Comparison of ENCODE assay signal across 18 mouse cellular contexts in genomic region chr9:70021610-70022009, GRCm38 (mm10). TPM values are rescaled to one million over a fixed set of nuclear protein-coding genes. Genes with fewer than 3 reads are reported as not detected.
"Had no signal": no experiment of that assay in that cellular context is flagged by ENCODE, and none has a peak within 500 bp of the region (broad histone marks: within the 10 kb centered on the region; RNA-seq: fewer than 3 reads in every experiment).

No protein-coding gene starts in this region.

- H3K4me2 ChIP-seq: kidney, embryonic 15.5 days; limb, embryonic 13.5 days; midbrain, embryonic 12.5 days; neural tube, embryonic 13.5 days had no signal

- H3K9ac ChIP-seq: kidney, embryonic 15.5 days; limb, embryonic 13.5 days; midbrain, embryonic 12.5 days; neural tube, embryonic 13.5 days had no signal

- DNase-seq: kidney, adult 2 months; kidney, postnatal 14 days; left cerebral cortex, postnatal 4 days; lung, postnatal 4 days; right cerebral cortex, postnatal 25 days; thymus, adult 18-20 months; thymus, postnatal 14 days had no signal

- H3K27ac ChIP-seq: kidney, embryonic 15.5 days; limb, embryonic 13.5 days; midbrain, embryonic 12.5 days; neural tube, embryonic 13.5 days had no signal

- ATAC-seq: lung, postnatal 0 days; midbrain, embryonic 16.5 days had no signal

- H3K27me3 ChIP-seq: kidney, embryonic 15.5 days; limb, embryonic 13.5 days; megakaryocyte, embryonic 14.5 days; midbrain, embryonic 12.5 days; neural tube, embryonic 13.5 days had no signal

- H3K4me3 ChIP-seq: kidney, embryonic 15.5 days; limb, embryonic 13.5 days; megakaryocyte, embryonic 14.5 days; midbrain, embryonic 12.5 days; neural tube, embryonic 13.5 days had no signal

- H3K4me1 ChIP-seq: kidney, embryonic 15.5 days; limb, embryonic 13.5 days; midbrain, embryonic 12.5 days; neural tube, embryonic 13.5 days had no signal

- H3K9me3 ChIP-seq: kidney, embryonic 15.5 days; limb, embryonic 13.5 days; megakaryocyte, embryonic 14.5 days; midbrain, embryonic 12.5 days; neural tube, embryonic 13.5 days had no signal

RNA-seq across cellular contexts. Expression of gene Gcnt3, which starts 16.3 kb away (rescaled TPM):
- total RNA-seq: layer of hippocampus, adult 8-10 months; layer of hippocampus, postnatal 14 days; left cerebral cortex, adult 18-20 months; left cerebral cortex, postnatal 10 days; left cerebral cortex, postnatal 4 days had no signal
- polyA plus RNA-seq: lung, postnatal 0 days; midbrain, embryonic 12.5 days; midbrain, embryonic 16.5 days; neural tube, embryonic 13.5 days had no signal
